Mouse (Mus musculus): ENCODE data around the gene Pla2g2f.

- TF ChIP-seq CTCF (IDR thresholded peaks at IDR 0.05; ENCODE audit: extremely low read depth, insufficient read length, insufficient replicate concordance, low read depth, low read length): no peak
- TF ChIP-seq POLR2A (IDR thresholded peaks at IDR 0.05; ENCODE audit: low read depth, low read length): no peak
Measured at GRCm38 (mm10) chr4:138737031-138737430, 20.4 kb downstream of the Pla2g2f start, which contains the start of gene Ubxn10.
